Mouse (Mus musculus): ENCODE measurements around the gene Cd180. TPM values are rescaled to one million over a fixed set of nuclear protein-coding genes. Genes with fewer than 3 reads are reported as not detected.
A peak's percentile ranks its signal among the peaks of the same experiment; 100 is the strongest.

Gene Cd180
- polyA plus RNA-seq, 1 experiment from 2014 or later: 0.51 TPM

DNA sequence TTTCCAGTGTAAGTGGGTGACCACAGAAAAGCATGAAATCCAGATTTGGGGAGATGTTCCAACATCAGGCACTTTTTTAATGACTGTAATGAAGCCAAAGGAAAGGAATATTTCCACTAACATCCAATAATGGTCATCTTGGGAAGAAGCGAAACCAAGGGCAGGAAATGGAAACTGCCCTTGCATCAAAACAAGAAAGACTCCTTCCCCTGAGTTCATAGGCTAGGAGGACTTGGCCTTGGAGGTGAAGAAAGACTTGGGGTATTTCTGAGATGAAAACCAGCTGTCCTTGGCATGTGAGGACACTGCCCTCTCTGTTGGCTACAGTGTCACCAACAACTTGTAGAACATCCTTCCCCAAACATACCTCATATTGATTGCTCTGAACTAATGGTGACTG is 5.2 kb upstream of the Cd180 start:
- Histone ChIP-seq H3K9ac (no peak overlapping the region), H3K4me2 (replicated peaks) (no peak overlapping the region), H3K4me1 (no peaks in the 10 kb centered on the region), H3K36me3 (no peaks in the 10 kb centered on the region), H3K27ac (no peak overlapping the region), H3K27me3 (no peaks in the 10 kb centered on the region), H3K4me3 (no peak overlapping the region), H3K9me3 (no peaks in the 10 kb centered on the region)
- ATAC-seq (ENCODE audit: insufficient number of reproducible peaks, insufficient read depth, low FRiP score, low TSS enrichment): no peak
- WGBS: 97% methylated on average over 1 of the region's 1 CpGs

DNA sequence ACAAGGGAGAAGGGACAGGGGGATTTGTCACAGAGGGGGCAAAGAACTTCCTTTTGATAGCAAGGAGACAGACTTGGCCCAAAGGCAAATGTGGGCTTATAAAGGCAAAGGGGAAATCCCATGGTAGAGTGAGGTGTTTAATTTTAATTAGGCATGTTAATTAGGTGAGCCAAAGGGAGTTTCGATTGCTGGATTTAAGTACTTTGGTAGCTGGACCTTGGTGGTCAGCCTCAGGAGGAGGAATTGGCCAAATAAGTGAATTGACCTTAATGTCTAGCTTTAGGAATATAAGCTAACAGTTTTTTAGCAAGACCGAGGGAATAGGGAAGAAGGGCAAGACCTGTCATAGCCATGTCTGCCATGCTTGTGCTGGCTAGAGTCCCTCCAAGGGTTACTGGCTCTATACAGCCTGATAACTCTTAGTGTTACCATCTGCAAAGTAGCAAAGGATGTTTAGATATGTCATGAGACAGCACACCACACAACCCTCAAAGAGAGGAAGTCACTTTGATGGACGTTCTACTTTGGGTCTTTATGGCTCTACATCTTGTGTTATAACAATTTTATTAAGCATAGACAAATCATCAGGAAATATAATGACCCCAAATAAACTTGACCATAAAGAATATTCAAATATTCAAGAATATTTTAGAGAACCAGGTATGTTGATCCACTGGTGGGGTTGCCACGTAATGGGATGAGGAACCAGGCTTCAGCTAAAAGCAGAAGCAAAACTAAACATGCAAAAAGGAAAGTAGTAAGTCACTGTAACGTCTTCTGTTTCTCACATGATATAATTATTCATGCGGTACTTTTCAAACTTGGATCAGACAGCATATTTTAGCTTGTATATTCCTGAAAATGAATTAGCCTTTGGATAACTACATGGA is 3.9 kb upstream of the Cd180 start:
- ATAC-seq (ENCODE audit: insufficient number of reproducible peaks, insufficient read depth, low FRiP score, low TSS enrichment): no peak
- Histone ChIP-seq H3K36me3 (no peaks in the 10 kb centered on the region), H3K4me3 (no peak overlapping the region), H3K9me3 (no peaks in the 10 kb centered on the region), H3K9ac (no peak overlapping the region), H3K4me1 (no peaks in the 10 kb centered on the region), H3K27me3 (no peaks in the 10 kb centered on the region), H3K27ac (no peak overlapping the region), H3K4me2 (replicated peaks) (no peak overlapping the region)
- WGBS: 87% methylated on average over 6 of the region's 6 CpGs

DNA sequence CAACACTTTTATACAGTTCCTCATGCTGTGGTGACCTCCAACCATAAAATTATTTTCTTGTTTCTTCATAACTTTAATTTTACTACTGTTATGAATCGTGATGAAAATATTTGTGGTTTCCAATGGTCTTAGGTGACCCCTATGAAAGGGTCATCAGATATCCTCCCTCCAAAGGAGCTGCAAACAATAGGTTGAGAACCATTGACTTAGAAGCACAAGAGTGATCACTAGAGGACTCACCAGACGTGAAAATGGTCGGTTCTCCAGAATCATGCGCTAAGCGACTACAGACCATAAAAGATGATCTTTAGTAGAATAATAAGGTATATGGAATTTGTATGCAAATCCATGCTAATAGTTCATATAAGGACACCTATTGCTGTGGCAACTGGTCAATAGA is 3.2 kb upstream of the Cd180 start:
- no peaks in the 10 kb centered on the region for H3K9me3 ChIP-seq
- no peaks in the 10 kb centered on the region for H3K4me1 ChIP-seq
- 91% methylated on average over 5 of the region's 5 CpGs for WGBS
- ATAC-seq (ENCODE audit: insufficient number of reproducible peaks, insufficient read depth, low FRiP score, low TSS enrichment): no peak
- no peak overlapping the region for H3K4me3 ChIP-seq
- H3K9ac ChIP-seq: no peak overlapping the region
- no peaks in the 10 kb centered on the region for H3K36me3 ChIP-seq
- no peaks in the 10 kb centered on the region for H3K27me3 ChIP-seq
- H3K27ac ChIP-seq: no peak overlapping the region
- H3K4me2 ChIP-seq (replicated peaks): no peak overlapping the region

DNA sequence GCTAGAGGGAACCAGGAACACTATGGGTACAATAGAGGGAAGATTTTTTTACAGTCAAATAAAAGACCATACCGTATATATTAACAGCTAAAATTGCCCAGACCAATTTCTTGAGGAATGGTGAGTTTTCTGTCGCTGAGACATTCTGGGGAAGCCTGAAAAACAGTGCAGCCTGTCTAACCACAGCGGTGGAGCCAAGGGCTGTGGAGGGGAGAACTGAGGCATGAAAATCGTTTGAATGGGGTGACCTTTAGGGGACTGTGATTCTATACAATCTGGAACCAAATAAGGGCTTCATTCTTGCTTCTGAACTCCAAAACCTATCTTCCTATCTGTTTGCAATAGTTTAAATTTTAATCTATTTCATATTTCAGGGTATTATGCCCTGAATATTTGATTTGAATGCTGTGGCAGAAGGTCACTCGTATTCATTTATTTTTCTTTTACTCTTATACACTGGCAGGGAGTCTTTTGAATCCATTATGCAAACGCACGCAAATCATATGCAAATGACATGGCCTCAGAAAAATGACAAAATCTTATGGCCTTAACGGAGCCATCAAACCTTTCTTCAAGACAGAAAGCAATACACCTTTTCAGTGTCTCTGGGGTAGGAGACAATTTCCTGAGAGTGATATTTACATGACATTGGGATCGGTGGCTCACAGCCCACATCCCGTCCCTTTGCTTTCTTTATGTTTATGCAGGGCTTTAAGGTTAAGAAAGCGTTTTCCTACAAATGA is 1.8 kb upstream of the Cd180 start:
- no peak for ATAC-seq (ENCODE audit: insufficient number of reproducible peaks, insufficient read depth, low FRiP score, low TSS enrichment)

DNA sequence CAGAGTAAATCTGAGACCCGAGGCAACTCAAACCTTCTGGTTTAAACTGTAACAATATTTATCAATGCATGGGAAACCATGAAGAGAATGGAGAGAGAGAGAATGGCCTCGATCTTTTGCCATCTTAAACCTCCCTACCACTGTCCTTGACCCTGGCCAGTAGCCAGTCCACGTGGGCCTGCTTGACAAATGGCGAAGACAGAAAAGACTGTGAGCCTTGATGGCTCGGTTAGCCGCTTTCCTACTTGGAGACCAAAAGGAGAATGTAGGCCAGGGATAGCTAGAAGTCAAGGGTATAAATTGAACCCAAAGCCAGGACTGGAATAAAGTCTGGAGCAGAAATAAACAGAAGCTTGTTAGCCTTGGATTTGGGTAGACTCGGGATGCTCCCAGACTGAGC is 796 bp downstream of the Cd180 start:
- H3K27ac ChIP-seq: no peak overlapping the region
- H3K9ac ChIP-seq: no peak overlapping the region
- H3K4me1 ChIP-seq: peaks cover 9% of the 10 kb centered on the region
- no peak overlapping the region for H3K4me3 ChIP-seq
- no peaks in the 10 kb centered on the region for H3K36me3 ChIP-seq
- no peaks in the 10 kb centered on the region for H3K9me3 ChIP-seq
- H3K4me2 ChIP-seq (replicated peaks): no peak overlapping the region
- no peak for ATAC-seq (ENCODE audit: insufficient number of reproducible peaks, insufficient read depth, low FRiP score, low TSS enrichment)
- 87% methylated on average over 7 of the region's 7 CpGs for WGBS
- H3K27me3 ChIP-seq: no peaks in the 10 kb centered on the region

More for the DNA sequence above, 1.8 kb upstream of the Cd180 start:
- Histone ChIP-seq H3K36me3 (no peaks in the 10 kb centered on the region), H3K9me3 (no peaks in the 10 kb centered on the region), H3K4me3 (no peak overlapping the region), H3K4me1 (no peaks in the 10 kb centered on the region), H3K27ac (no peak overlapping the region), H3K9ac (no peak overlapping the region), H3K27me3 (no peaks in the 10 kb centered on the region), H3K4me2 (replicated peaks) (no peak overlapping the region)
- 69% methylated on average over 11 of the region's 11 CpGs for WGBS

DNA sequence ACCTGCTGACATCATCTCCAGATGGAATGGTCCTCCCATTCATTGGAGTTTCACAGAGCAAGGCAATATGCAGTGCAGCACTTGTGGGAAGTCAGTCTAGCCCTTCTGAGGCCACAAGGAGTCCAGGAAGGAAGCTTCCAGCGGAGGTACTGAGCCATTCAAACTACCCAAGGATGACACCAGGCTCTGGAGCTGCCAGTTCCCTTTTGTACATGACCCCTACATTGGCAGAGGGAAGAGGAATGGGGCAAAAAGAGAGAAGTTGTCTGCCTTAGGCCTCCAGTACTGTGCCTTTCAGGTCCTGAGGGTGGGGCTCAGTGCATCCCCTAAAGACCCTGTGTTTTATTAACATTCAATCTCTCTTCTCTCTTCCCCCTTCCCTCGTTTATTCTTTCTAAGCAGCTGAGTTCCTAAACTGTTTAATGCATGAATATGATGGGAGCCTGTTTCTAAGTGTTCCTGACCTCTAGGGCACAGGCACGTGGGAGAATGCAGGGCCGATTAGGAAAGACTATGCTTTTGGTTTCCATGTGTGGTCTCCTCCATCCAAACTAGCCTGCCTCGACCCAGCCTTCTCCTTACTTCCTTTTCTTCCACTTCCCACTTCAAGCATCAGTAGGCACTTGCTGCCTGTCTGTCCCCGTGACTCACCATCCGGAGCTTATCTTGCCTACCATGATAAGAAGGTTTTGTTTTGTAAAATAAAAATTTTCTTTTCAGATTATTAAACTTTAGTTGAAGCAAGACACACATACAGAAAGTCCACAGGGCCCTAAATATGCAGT is 2.0 kb downstream of the Cd180 start:
- H3K27me3 ChIP-seq: no peaks in the 10 kb centered on the region
- 67% methylated on average over 7 of the region's 7 CpGs for WGBS
- no peak for ATAC-seq (ENCODE audit: insufficient number of reproducible peaks, insufficient read depth, low FRiP score, low TSS enrichment)

DNA sequence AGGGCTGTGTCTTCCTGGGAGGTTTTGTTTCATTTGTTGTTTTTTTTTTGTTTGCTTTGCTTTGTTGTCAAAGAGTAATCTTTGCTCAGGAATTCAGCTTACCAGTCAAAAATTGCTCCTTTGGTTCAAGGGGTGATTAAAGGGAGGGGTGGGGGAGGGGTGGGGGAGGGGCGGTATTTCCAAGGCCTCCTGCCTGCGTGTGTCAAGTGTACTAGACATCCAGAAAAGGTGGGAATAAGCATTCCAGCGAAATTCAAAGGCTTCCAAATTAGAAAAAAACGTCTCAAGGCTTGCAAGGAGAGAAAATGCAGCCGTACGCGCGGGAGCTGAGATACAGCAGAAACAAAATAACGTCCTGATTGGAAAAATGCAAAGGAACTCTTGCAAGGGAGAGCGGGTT is 5.0 kb downstream of the Cd180 start:
- no peaks in the 10 kb centered on the region for H3K36me3 ChIP-seq
- H3K9ac ChIP-seq: peak overlapping the region; percentile 27; the same call in 1 of the 2 replicates
- WGBS: 28% methylated on average over 10 of the region's 10 CpGs
- ATAC-seq (ENCODE audit: insufficient number of reproducible peaks, insufficient read depth, low FRiP score, low TSS enrichment): no peak
- 0 out of 2 replicates have a peak overlapping the region, but pooled peaks have one; percentile 54 for H3K27ac ChIP-seq
- H3K9me3 ChIP-seq: no peaks in the 10 kb centered on the region
- H3K4me3 ChIP-seq: no peak overlapping the region
- peaks cover 9% of the 10 kb centered on the region for H3K4me1 ChIP-seq
- no peaks in the 10 kb centered on the region for H3K27me3 ChIP-seq
- peak overlapping the region; percentile 38 for H3K4me2 ChIP-seq (replicated peaks)

More for the DNA sequence above, 2.0 kb downstream of the Cd180 start:
- H3K4me3 ChIP-seq: no peak overlapping the region
- H3K9me3 ChIP-seq: no peaks in the 10 kb centered on the region
- H3K9ac ChIP-seq: no peak overlapping the region
- no peak overlapping the region for H3K27ac ChIP-seq
- H3K36me3 ChIP-seq: no peaks in the 10 kb centered on the region
- no peak overlapping the region for H3K4me2 ChIP-seq (replicated peaks)
- H3K4me1 ChIP-seq: peaks cover 9% of the 10 kb centered on the region

DNA sequence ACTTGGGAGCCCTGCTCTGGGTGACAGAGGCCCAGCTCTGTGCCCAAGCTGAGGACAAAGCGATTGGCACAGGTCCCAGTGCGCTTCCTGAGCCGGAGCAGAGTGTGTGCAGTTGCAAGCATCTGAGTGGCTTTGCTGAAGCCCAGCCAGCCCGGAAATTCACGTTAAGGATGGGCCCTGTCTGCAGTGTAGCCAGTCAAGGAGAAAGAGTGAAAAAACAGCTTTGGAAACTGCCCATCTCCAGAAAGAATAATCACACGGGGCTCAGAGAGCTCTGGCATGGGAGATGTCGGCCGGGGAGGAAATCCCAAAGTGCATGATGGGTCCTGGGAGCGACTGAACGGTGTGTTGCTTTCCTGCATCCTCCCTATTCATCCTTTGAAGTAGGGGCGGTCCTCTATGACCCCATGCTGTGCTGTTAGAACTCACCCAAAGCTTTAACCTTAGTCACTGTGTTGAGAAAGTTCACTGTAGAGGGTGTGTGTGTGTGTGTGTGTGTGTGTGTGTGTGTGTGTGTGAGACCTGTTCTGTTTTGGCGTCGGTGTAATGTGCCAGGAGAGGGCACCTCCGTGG is 5.5 kb downstream of the Cd180 start:
- Histone ChIP-seq H3K9me3 (no peaks in the 10 kb centered on the region), H3K27me3 (no peaks in the 10 kb centered on the region), H3K27ac (0 out of 2 replicates have a peak overlapping the region, but pooled peaks have one; percentile 54), H3K4me2 (replicated peaks) (peak overlapping the region; percentile 38), H3K36me3 (no peaks in the 10 kb centered on the region), H3K9ac (peak overlapping the region; percentile 27; the same call in 1 of the 2 replicates), H3K4me1 (peaks cover 9% of the 10 kb centered on the region), H3K4me3 (no peak overlapping the region)
- 37% methylated on average over 14 of the region's 14 CpGs for WGBS
- ATAC-seq (ENCODE audit: insufficient number of reproducible peaks, insufficient read depth, low FRiP score, low TSS enrichment): 0 out of 2 replicates have a peak, but pooled peaks have one; percentile 64

DNA sequence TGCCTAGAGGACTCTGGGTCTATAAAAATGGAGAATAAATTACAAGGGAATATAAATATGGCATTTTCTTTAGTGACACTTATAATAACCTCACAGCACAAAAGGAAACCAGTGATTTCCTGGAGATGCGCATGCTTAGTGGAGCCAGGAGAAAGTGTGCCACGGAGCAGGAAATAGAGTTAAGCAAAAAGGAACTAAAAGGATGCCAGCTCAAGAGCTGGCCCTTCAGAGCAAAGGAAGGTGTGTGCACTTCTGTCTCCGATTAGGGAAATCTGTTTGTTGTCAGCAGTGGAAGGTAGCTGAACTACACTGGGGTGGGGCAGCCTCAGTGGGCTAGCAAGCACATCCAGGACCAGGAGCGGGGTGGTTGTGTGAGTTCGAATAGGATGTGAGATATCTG is 6.8 kb downstream of the Cd180 start:
- H3K4me2 ChIP-seq (replicated peaks): no peak overlapping the region
- no peaks in the 10 kb centered on the region for H3K27me3 ChIP-seq
- no peak overlapping the region for H3K4me3 ChIP-seq
- WGBS: 87% methylated on average over 5 of the region's 5 CpGs
- H3K27ac ChIP-seq: no peak overlapping the region
- H3K36me3 ChIP-seq: no peaks in the 10 kb centered on the region
- H3K9ac ChIP-seq: no peak overlapping the region
- no peaks in the 10 kb centered on the region for H3K9me3 ChIP-seq
- peaks cover 9% of the 10 kb centered on the region for H3K4me1 ChIP-seq
- no peak for ATAC-seq (ENCODE audit: insufficient number of reproducible peaks, insufficient read depth, low FRiP score, low TSS enrichment)

DNA sequence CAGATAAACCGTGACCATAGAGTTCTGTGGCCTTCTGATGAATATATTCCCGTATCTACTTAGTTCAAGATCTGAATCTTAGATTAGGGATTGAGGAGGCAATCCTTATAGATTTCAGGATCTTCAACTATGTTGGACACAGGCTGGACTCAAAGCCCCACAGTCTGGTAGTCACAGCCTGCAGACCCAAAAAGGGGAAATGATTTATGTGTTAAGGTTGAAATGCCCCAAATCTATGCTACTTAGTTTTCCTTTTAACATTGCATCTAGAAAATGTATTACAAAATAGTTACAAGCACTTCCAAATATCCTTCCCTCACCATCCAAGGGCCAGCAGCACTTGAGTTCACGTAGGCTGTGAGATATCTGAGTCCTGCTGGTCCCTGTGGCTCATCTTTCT is 7.4 kb downstream of the Cd180 start:
- no peak overlapping the region for H3K9ac ChIP-seq

DNA sequence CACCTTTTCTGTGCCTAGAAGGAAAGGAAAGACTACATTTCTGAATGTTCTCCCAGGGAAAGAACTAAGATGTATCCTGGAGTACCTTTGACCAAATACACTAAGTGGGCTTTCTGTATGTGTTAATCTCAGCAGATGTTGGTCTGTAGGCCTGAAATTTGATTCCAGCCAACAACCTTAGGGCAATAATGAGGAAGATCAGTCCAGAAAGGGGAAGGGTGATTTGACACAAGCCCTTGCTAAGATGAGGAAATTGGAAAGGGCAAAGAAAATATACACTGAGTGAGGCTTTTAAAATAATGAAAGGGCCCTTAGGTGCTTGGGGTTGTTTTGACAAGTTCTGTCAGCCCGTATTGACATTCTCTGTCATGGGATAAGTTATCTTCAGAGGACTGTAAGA is 23.6 kb downstream of the Cd180 start:
- Histone ChIP-seq H3K4me3 (no peak overlapping the region), H3K9me3 (no peaks in the 10 kb centered on the region), H3K9ac (no peak overlapping the region), H3K4me1 (no peaks in the 10 kb centered on the region), H3K4me2 (replicated peaks) (no peak overlapping the region), H3K36me3 (no peaks in the 10 kb centered on the region), H3K27ac (no peak overlapping the region), H3K27me3 (no peaks in the 10 kb centered on the region)
- no peak for ATAC-seq (ENCODE audit: insufficient number of reproducible peaks, insufficient read depth, low FRiP score, low TSS enrichment)
- 38% methylated on average over 1 of the region's 1 CpGs for WGBS

More for the DNA sequence above, 7.4 kb downstream of the Cd180 start:
- Histone ChIP-seq H3K4me3 (no peak overlapping the region), H3K9me3 (no peaks in the 10 kb centered on the region), H3K27ac (no peak overlapping the region), H3K4me1 (peaks cover 9% of the 10 kb centered on the region), H3K4me2 (replicated peaks) (no peak overlapping the region), H3K36me3 (no peaks in the 10 kb centered on the region), H3K27me3 (no peaks in the 10 kb centered on the region)
- no peak for ATAC-seq (ENCODE audit: insufficient number of reproducible peaks, insufficient read depth, low FRiP score, low TSS enrichment)
- 85% methylated on average over 3 of the region's 3 CpGs for WGBS

Measured in embryonic facial prominence, embryonic 12.5 days (tissue).